Mouse (Mus musculus): Measurements from ENCODE around the gene Snrpa. TPM values are rescaled to one million over a fixed set of nuclear protein-coding genes. Genes with fewer than 3 reads are reported as not detected.
"Not testable (repeated sequence)": the region's sequence is repeated elsewhere in the genome, so short reads cannot be mapped to it uniquely, and the experiment has no call there.

Snrpa gene
- polyA plus RNA-seq (2016; fragmentation: Nextera tagmentation; extraction: Ambion mirVana) = 415 and 452 TPM in 2 replicates

- no peaks in the 10 kb centered on the region for H3K9me3 ChIP-seq (replicated peaks)
- peak; percentile 95 for DNase-seq (ENCODE audit: low spot score)
- H3K27ac ChIP-seq = peak within 1 kb of the TSS; percentile 98
- no peaks in the 10 kb centered on the region for H3K27me3 ChIP-seq (ENCODE audit: low read depth, poor library complexity, severe bottlenecking)
- H3K4me3 ChIP-seq = peak within 1 kb of the TSS; percentile 92
- H3K36me3 ChIP-seq = peaks cover 68% of the 10 kb centered on the region
- H3K4me1 ChIP-seq = peaks cover 22% of the 10 kb centered on the region
- WGBS = under 1% methylated on average over 64 of the region's 64 CpGs
Measured at GRCm38 (mm10) chr7:27195681-27196611, at the start of gene Snrpa, which contains the start of gene BC024978. Gene Snrpa, minus strand, starts transcription at chr7:27196271. Gene BC024978, plus strand, starts transcription at chr7:27195781.

DNA sequence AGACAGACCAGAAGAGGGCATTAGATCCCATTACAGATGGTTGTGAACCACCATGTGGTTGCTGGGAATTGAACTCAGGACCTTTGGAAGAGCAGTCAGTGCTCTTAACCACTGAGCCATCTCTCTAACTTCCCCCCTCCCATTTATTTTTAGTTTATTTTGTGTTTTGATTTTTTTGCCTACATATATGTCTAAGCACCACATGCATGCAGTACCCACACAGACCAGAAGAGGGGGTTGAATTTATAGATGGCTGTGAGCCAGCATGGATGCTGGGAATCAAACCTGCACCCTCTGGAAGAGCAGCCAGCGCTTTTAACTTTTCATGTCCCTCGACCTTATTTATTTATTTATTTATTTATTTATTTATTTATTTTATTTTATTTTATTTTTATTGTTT is 48.0 kb upstream of the Snrpa start:
- H3K4me1 ChIP-seq; H3K27me3 ChIP-seq (ENCODE audit: low read depth, poor library complexity, severe bottlenecking); H3K9me3 ChIP-seq (replicated peaks); DNase-seq (ENCODE audit: low spot score); H3K27ac ChIP-seq; H3K4me3 ChIP-seq: not testable (repeated sequence)
- 78% methylated on average over 2 of the region's 2 CpGs for WGBS
- peaks cover 47% of the 10 kb centered on the region for H3K36me3 ChIP-seq

DNA sequence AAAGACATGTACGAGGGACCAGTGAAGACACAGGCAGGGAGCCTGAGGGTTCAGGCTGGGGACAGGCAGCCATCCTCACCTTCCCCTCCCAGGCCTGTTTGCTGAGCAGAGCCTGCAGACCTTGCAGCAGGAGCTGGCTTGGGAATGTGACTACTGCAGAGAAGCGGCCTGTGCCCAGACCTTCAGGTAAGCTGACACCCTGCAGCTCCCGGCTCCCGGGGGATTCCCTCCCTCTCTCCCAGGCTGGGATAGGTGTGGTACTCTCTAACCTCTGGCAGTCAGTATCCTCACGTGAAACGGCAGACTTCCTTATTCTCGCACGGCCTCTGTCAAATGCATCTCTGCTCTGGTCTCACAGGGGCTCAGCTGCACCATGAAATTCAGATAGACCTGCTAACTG is 47.1 kb upstream of the Snrpa start:
- no peaks in the 10 kb centered on the region for H3K9me3 ChIP-seq (replicated peaks)
- no peak for DNase-seq (ENCODE audit: low spot score)
- whole genome bisulfite sequencing = 50% methylated on average over 8 of the region's 8 CpGs
- no peak overlapping the region for H3K4me3 ChIP-seq
- no peaks in the 10 kb centered on the region for H3K27me3 ChIP-seq (ENCODE audit: low read depth, poor library complexity, severe bottlenecking)
- no peaks in the 10 kb centered on the region for H3K4me1 ChIP-seq
- H3K36me3 ChIP-seq = peaks cover 47% of the 10 kb centered on the region
- no peak overlapping the region for H3K27ac ChIP-seq

- H3K27me3 ChIP-seq (ENCODE audit: low read depth, poor library complexity, severe bottlenecking) = no peaks in the 10 kb centered on the region
- H3K4me1 ChIP-seq = peaks cover 8% of the 10 kb centered on the region
- 90% methylated on average over 5 of the region's 5 CpGs for WGBS
- no peaks in the 10 kb centered on the region for H3K9me3 ChIP-seq (replicated peaks)
- H3K4me3 ChIP-seq = no peak overlapping the region
- H3K27ac ChIP-seq = no peak overlapping the region
- DNase-seq (ENCODE audit: low spot score) = no peak
- H3K36me3 ChIP-seq = peaks cover 30% of the 10 kb centered on the region
Measured at GRCm38 (mm10) chr7:27238568-27238967, 42.5 kb upstream of the Snrpa start.

DNA sequence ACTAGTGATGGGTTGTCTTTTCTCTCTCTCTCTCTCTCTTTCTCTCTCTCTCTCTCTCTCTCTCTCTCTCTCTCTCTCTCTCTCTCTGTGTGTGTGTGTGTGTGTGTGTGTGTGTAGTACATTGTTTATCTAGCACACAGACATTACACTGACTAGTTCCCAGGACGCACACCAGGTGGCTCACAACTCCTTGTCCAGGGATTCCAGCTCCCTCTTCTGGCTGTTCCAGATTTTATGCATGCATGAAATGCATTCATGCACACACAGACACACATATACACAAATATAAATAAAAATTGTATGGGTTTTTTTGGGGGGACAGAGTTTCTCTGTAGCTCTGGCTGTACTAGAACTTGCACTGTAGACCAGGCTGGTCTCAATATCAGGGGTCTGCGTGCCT is 41.5 kb upstream of the Snrpa start:
- H3K9me3 ChIP-seq (replicated peaks) = no peaks in the 10 kb centered on the region
- DNase-seq (ENCODE audit: low spot score) = no peak
- H3K4me3 ChIP-seq = no peak overlapping the region
- 85% methylated on average over 2 of the region's 2 CpGs for whole genome bisulfite sequencing
- H3K36me3 ChIP-seq = peaks cover 21% of the 10 kb centered on the region
- H3K27me3 ChIP-seq (ENCODE audit: low read depth, poor library complexity, severe bottlenecking) = no peaks in the 10 kb centered on the region
- no peak overlapping the region for H3K27ac ChIP-seq
- H3K4me1 ChIP-seq = peaks cover 12% of the 10 kb centered on the region

DNA sequence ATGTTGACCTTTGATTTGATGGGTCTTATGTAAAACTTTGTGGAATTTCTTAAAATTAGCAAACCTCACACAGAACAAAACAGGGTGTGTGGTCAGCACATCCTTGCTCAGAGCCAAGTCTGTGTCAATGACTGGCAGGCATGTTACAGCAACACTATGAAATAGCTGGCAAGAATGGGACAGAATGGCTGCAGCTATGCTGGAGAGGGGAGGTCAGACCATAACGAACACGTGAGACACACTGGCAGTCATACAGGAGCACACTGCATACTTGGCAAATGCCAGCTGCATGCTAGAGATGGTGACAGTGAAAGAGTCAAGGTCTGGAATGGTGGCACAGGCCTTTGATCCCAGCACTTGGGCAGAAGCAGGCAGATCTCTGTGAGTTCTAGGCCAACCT is 39.7 kb upstream of the Snrpa start:
- H3K27me3 ChIP-seq (ENCODE audit: low read depth, poor library complexity, severe bottlenecking) = no peaks in the 10 kb centered on the region
- no peak overlapping the region for H3K27ac ChIP-seq
- no peaks in the 10 kb centered on the region for H3K9me3 ChIP-seq (replicated peaks)
- H3K4me1 ChIP-seq = peaks cover 12% of the 10 kb centered on the region
- 95% methylated on average over 2 of the region's 2 CpGs for WGBS
- no peak overlapping the region for H3K4me3 ChIP-seq
- DNase-seq (ENCODE audit: low spot score) = no peak
- peaks cover 12% of the 10 kb centered on the region for H3K36me3 ChIP-seq

DNA sequence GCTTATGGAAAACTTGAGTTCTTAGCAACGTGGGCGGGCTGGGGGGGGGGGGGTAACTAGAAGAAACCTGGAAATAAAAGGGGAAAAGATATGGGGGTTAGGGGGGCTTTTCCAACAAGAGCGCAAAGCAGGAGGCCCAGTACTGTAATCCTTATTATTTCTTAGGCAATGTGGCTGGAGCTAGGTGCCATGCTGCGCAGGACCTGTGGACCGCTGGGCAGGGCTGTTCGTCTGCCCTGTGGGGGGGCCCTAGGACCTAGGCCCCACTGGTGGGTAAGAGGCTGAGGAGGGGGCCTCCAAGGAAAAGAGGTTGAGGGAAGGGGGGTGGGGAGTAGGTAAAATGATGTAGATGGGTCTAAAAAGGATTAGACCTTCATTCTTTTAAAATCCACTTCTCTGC is 37.2 kb upstream of the Snrpa start:
- Histone ChIP-seq H3K4me3 (peak overlapping the region; percentile 61), H3K27ac (peak overlapping the region; percentile 85), H3K9me3 (replicated peaks) (no peaks in the 10 kb centered on the region), H3K36me3 (peaks cover 6% of the 10 kb centered on the region), H3K4me1 (peaks cover 12% of the 10 kb centered on the region), H3K27me3 (ENCODE audit: low read depth, poor library complexity, severe bottlenecking) (no peaks in the 10 kb centered on the region)
- WGBS = 6% methylated on average over 6 of the region's 6 CpGs
- no peak for DNase-seq (ENCODE audit: low spot score)

- WGBS = under 1% methylated on average over 25 of the region's 25 CpGs
- H3K27me3 ChIP-seq (ENCODE audit: low read depth, poor library complexity, severe bottlenecking) = no peaks in the 10 kb centered on the region
- H3K36me3 ChIP-seq = peaks cover 6% of the 10 kb centered on the region
- H3K4me1 ChIP-seq = peaks cover 13% of the 10 kb centered on the region
- DNase-seq (ENCODE audit: low spot score) = peak; percentile 95
- H3K4me3 ChIP-seq = peak within 1 kb of the TSS; percentile 61
- H3K9me3 ChIP-seq (replicated peaks) = no peaks in the 10 kb centered on the region
- peak within 1 kb of the TSS; percentile 85 for H3K27ac ChIP-seq
Measured at GRCm38 (mm10) chr7:27232781-27233281, 36.8 kb upstream of the Snrpa start, which contains the start of gene Coq8b. Gene Coq8b, plus strand, starts transcription at chr7:27233023.

DNA sequence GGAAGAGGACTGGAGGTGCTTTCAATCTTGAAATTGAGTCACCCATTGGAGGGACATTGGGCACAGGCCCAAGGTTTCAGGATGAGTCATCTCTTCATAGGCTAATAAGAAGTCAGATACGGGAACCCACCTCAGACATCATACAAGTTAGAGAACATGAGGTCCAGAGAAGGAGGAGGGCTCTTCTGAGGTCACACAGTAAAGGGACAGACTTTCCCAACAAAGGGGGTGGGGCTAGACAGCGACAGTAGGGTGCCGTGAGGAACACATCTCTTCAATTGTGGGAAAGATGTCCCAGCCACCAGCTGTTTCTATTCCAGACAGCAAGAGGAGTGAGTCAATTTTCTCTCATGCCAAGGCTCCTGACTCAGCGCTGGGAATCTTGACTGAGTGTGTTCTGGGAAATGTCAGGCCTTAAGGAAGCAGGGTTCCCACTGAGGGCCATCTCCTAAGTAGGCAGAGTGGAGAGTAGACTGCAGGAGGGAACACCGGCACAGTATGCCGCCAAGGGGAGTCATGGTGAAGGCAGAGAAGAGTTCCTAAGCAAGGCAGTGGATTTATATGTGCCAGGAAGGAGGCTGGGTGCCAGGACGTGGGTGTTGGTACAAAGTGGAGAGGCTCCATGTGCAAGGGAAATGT is 35.7 kb upstream of the Snrpa start:
- H3K27ac ChIP-seq = peak overlapping the region; percentile 85; the same call in 1 of the 2 replicates
- WGBS = 84% methylated on average over 7 of the region's 7 CpGs
- no peak for DNase-seq (ENCODE audit: low spot score)
- H3K9me3 ChIP-seq (replicated peaks) = no peaks in the 10 kb centered on the region
- H3K36me3 ChIP-seq = no peaks in the 10 kb centered on the region
- H3K27me3 ChIP-seq (ENCODE audit: low read depth, poor library complexity, severe bottlenecking) = no peaks in the 10 kb centered on the region
- H3K4me3 ChIP-seq = no peak overlapping the region
- H3K4me1 ChIP-seq = peaks cover 23% of the 10 kb centered on the region

DNA sequence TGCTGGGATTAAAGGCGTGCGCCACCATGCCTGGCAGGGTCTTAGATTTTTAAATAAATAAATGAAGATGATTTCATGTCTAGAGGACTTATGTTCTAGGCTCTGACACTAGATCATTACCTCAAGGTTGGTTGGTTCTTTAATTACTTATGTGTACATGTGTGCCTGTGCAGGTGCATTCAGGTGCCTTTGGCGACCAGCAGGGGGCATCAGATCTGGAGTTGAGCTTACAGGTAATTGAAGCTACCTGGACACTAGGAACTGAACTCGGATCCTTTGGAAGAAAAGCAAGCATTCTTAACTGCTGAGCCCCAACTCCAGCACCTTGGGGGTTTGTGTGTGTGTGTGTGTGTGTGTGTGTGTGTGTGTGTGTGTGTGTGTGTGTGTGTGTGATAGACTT is 34.7 kb upstream of the Snrpa start:
- H3K9me3 ChIP-seq (replicated peaks) = no peaks in the 10 kb centered on the region
- H3K4me3 ChIP-seq = no peak overlapping the region
- no peak for DNase-seq (ENCODE audit: low spot score)
- no peak overlapping the region for H3K27ac ChIP-seq
- no peaks in the 10 kb centered on the region for H3K27me3 ChIP-seq (ENCODE audit: low read depth, poor library complexity, severe bottlenecking)
- peaks cover 34% of the 10 kb centered on the region for H3K4me1 ChIP-seq
- WGBS = 74% methylated on average over 4 of the region's 4 CpGs
- H3K36me3 ChIP-seq = no peaks in the 10 kb centered on the region

DNA sequence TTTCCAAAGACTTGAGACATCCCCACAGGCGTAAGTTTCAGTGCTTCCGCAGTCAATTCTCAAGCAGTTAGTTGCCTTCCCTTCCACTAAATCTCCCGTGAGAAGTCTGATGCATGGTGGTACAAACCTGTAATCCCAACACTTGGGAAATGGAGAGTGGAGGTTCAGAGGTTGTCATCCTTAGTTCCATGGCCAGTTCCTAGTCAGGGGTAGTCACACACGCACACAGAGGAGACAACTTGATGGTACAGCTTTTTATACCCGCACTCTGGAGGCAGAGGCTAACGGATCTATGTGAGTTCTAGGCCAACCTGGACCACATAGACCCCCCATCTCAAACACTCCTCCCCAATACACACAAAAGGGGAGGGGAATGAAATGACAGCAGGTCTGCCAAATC is 32.8 kb upstream of the Snrpa start:
- Histone ChIP-seq H3K4me3 (peak overlapping the region; percentile 88), H3K9me3 (replicated peaks) (no peaks in the 10 kb centered on the region), H3K27me3 (ENCODE audit: low read depth, poor library complexity, severe bottlenecking) (no peaks in the 10 kb centered on the region), H3K4me1 (peaks cover 48% of the 10 kb centered on the region), H3K36me3 (no peaks in the 10 kb centered on the region), H3K27ac (peak overlapping the region; percentile 92)
- WGBS = 15% methylated on average over 6 of the region's 6 CpGs
- DNase-seq (ENCODE audit: low spot score) = no peak

DNA sequence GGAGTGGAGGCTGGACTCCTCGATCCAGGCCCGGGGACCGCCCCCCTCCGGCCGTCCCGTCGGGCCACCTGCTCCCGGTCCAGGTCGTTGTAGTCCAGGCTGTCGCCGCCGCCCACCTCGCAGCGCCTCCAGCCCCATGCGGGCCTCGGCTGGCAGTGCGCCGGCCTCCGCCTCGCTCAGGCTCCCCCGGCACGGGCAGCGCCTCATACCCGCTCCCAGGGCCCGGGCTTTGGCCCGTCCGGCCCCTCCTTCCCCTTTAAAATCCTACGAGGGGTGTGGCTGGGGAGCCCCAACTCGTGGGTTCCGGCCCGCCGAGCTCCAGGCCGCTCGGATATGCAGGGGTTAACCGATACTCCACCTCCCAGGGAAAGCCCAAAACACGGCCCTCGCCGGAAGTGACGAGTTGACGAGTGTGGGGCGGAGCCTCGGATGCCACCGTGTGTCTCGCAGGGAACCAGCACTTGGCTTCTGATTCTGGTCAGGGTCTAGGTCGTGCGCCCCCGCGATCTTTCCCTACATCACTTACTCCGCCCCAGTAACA is 32.3 kb upstream of the Snrpa start, which contains the start of gene Itpkc:
TSS of gene Itpkc (minus strand) at position 381 of the 541 bp plus-strand sequence.
- H3K27ac ChIP-seq = peak within 1 kb of the TSS; percentile 92
- H3K36me3 ChIP-seq = no peaks in the 10 kb centered on the region
- DNase-seq (ENCODE audit: low spot score) = peak; percentile 98
- no peaks in the 10 kb centered on the region for H3K9me3 ChIP-seq (replicated peaks)
- WGBS = under 1% methylated on average over 49 of the region's 49 CpGs
- peaks cover 43% of the 10 kb centered on the region for H3K4me1 ChIP-seq
- H3K4me3 ChIP-seq = peak within 1 kb of the TSS; percentile 88
- no peaks in the 10 kb centered on the region for H3K27me3 ChIP-seq (ENCODE audit: low read depth, poor library complexity, severe bottlenecking)
